Mouse (Mus musculus) cerebellum, adult 18-20 months (tissue): ENCODE measurements around the gene Nomo1.

ENCODE experiments used
- DNase-seq, 2 experiments: peaks; one replicate each; pipeline ENCODE4 v3.0.0; 2021

The Nomo1 gene

DNA sequence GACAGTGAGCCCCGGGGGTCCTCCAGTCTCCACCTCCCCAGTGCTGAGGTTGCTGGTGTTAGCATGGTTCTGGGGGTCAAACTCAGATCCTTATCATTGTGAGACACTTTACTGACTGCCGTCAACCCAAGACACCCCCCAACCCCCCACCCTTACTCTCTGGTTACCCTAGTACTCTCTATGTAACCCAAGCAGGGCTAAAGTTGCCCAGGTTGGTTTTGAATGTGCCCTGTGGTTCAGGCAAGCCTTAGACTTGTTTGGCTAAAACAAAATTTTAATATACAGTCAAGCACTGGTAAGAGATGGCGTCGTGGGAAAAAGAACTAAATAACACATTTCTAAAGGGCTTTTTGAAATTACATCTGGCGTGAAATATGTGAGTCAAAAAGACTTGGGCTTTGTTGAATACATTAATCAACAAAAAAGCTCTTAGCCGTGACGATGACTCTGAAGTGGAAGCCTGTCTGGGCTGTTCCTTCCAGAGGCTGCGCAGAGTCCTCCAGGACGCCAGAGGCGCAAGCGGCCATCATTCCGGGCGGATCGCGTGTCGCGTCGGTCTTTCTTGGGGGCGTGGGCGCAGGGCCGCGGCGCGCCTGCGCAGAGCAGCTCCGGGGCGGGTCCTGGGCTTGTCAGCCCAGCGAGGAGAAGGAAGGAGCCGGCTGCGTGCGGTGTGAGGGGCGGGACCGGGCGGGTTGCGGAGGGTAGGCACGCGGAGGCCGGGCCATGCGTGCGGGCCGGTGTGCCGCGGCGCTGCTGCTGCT lies at the start of gene Nomo1:
Gene Nomo1 (plus strand): TSS at position 590 of the 761 bp plus-strand sequence.
- DNase-seq, result peak; percentile 94 to 99

DNA sequence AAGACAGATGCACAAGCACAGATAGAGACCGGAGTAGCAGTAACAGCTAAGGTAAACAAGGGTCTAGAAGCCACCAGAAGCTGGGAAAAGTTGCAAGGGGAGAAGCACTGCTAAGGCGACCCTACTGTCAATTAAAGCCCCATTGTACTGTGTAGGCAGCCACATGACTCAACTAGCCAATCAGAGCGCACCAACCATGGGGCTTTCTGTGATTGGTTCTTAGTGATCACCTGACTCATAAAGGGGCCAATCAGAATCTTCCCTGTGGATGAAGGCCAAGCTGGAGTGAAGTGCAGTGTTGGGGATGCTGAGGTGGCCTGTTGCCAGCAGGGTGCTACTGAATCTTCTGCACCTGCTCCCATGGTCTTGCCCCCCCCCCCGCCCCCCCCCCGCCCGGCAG lies 46.6 kb upstream of the Nomo1 start:
- DNase-seq, result no peak

DNA sequence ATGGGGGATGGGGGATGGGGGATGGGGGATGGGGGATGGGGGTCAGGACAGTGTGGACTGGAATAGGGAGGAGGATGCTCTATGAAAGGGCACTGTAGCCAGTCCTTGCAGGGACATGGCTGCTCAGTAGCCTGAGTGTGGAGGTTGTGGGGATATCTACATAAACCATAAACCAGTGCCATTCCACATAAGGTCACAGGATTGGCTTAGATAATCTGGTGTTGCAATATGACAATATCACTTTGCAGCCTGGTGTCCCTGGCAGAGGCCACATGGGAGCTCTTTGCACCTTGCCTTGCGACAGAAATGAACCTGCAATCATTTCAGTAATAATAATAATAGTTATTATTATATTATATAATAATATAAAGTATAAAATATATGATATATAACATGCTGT lies 45.2 kb upstream of the Nomo1 start:
- DNase-seq, result no peak

DNA sequence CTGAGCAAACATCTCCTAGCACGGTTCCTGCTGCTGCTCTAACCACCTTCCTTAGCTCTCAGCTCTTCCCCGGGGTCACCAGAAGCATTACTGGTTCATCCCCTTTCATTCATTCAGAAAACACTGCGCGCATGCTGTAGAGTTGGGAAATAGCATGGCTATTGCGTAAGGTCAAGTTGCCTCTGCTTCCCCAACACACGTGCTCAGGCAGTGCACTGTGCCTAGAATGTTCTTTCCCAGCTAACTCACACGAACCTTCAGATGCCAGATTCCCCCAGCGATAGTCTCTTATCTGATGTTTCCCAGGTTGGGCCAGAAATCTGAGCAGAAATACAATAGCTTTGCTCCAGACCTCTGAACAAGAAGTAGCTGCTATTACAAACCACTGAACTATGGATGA lies 41.0 kb upstream of the Nomo1 start:
- no peak for DNase-seq

DNA sequence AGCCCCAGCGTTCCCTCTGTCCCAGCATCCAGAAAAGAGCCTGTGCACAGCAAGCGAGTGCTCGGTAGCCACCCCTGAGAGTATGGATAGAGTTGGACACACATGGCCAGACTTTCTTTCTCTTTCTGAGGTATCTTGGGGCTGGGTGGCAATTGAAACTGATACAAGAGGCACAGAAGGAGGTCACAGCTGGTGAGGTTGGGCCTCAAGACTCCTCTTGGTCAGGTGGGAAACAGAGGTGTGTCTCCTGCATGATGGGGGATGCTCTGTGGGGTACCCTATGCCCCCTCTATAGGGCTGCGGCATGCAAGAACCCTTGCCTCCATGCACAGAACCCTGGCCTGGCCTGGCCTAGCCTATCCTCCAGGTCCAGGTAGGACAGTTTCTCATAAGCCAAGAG lies 32.9 kb upstream of the Nomo1 start:
- no peak for DNase-seq

DNA sequence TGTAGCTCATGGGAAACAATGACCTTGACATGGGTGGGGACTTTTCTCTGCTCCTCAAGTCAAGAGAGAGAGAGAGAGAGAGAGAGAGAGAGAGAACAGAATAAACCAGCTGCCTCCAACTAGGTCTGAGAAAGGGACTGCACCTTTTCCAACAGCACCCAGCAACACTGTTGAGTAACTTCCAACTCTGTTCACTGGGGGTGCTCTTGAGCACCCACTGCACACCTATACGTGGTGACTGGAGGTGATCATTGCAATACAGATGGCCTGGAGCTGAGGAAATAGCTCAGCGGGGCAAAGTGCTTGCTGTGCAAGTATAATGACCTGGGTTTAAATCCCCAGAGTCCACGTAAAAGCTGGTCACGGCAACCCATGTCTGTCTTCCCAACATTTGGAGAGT lies 30.8 kb upstream of the Nomo1 start:
- peak in 1 of 2 experiments; percentile 4 for DNase-seq

DNA sequence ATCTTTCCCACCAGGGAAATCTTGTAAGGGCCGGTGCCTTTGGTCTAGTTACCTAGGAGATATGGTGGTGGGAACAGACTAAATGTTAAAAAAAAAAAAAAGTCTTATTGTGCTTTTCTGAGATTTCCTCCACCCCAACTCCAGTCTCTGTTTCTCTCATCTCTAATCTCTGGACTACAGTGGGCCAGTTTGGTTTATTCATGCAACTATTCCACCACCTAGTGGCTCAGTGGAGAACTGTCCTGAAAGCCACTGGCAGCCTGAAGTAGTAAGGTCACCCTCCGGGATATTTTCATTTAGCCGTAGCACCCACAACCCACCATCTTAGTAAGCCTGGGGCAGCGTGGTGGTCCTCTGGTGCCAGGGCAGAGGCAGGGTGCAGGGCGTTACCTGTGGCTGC lies 23.9 kb upstream of the Nomo1 start:
- DNase-seq, result peak; percentile 65 to 71

DNA sequence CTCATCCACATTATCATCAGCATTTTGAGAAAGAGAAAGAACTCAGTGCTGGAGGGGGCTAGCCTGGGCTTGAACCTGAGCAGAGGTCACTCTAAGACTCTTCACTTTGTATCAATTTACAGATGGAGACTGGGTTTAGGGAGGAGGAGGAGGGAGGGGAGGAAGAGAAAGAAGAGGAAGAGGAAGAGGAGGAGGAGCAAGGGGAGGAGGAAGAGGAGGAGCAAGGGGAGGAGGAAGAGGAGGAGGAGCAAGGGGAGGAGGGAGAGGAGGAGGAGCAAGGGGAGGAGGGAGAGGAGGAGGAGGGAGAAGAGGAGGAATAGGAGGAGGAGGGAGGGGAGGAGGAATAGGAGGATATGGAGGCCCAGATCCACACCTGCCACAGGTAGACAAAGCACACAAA lies 21.4 kb upstream of the Nomo1 start:
- no peak for DNase-seq

DNA sequence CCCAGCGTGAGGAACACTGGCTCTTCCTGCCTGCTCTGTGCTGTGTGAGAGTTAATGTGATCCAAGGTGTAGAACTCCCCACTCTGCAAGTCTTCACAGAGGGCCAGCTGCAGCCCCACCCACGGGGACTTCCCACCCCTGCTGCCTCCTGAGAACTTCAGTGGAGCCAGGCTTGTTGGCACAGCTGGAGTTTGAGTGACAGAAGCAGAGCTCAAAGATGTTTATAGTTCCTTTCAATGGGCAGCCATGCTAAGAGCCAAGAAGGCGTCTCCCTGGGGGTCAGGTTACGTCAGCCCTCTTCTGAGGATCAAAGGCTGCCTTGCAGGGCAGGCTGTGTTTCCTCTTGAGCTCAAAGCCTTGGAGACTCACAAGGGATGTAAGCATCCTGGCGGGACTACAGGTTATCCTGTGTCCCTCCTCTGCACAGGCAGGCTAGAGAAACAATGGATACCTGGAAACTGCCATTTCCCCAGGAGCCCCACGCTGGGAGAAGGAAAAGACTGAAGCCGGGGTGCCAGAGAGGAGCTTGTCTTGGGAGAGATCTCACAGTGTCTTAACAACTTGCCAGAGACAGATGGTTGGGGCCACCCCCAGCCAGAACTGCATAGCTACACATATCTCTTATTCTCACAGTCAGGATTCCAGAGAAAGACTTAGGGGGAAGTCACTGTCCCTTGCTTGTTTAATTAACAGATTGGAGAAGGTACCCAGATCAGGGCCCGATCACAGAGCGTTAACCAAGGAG lies 20.1 kb upstream of the Nomo1 start:
- no peak for DNase-seq

DNA sequence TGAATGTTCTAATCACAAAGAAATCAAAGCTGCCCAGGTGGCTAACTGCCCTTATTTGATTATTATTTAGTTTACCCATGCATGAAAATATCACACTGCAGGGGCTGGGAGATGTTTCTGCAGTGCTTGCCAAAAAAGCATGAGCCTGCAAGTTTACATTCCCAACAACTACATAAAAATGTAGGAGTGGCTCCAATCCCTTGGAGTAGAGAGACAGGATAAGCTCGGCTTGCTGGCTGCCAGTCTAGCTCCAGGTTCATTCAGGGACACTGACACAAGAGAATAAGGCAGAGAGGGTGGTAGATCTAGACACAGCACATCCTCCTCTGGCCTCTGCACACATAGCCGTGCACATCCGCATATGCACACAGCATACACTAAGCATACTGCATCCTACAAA lies 13.9 kb upstream of the Nomo1 start:
- no peak for DNase-seq

DNA sequence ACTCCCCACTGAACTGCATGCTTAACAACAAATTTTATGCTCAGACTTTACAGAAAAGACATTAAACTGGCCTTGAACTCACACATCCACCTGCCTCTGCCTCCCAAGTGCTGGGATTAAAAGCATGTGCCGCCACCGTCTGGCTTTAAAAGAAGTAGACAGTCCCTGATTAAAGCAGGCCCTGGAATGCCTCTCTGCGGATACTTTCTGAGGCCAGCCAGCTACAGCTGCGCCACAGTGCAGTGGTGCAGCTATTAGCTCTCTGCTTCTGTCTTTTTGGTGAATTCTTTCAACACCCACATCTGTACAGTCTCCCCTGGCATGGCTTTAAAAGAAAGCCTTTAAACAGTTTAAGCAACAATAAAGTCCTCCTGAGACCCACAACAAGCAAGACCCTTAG lies 11.5 kb upstream of the Nomo1 start:
- no peak for DNase-seq

DNA sequence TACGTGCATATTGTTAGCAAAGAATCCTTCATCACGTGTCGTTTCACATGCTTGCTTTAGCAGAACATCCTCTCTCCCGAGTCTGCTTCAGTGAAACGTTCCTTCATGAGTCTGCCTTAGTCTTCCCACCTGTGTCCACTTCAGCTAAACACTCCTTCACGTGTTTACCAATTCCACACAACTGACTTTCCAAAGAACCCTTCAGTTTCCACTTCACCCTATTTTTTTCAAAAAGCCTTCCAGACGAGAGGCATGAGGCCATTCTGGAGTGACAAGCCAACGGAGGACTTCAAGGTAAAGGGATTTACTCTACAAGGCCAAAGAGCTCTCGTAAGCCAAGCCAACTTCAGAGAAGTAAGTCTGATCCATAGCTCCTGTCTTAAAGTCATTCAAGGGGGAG lies 8.1 kb upstream of the Nomo1 start:
- no peak for DNase-seq

DNA sequence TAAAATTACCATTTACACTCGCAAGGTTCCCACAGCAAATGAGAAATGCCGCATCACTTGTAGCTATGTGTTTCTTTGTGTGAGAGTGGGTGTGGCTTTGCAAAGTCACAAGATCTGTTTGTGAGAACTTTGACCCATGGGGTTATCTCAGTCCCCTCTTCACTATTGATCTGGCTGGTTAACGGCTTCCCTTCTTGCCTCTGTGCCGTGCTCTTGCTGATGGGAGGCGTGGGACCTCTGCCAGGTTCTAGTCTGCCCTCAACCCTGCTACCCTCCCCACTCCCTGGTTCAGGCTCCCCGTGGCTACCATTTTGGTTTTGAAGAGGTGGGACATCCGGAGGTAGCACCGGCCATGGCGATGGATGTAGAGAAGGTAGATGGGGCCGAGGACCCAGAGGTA lies 4.8 kb upstream of the Nomo1 start:
- DNase-seq, result no peak

DNA sequence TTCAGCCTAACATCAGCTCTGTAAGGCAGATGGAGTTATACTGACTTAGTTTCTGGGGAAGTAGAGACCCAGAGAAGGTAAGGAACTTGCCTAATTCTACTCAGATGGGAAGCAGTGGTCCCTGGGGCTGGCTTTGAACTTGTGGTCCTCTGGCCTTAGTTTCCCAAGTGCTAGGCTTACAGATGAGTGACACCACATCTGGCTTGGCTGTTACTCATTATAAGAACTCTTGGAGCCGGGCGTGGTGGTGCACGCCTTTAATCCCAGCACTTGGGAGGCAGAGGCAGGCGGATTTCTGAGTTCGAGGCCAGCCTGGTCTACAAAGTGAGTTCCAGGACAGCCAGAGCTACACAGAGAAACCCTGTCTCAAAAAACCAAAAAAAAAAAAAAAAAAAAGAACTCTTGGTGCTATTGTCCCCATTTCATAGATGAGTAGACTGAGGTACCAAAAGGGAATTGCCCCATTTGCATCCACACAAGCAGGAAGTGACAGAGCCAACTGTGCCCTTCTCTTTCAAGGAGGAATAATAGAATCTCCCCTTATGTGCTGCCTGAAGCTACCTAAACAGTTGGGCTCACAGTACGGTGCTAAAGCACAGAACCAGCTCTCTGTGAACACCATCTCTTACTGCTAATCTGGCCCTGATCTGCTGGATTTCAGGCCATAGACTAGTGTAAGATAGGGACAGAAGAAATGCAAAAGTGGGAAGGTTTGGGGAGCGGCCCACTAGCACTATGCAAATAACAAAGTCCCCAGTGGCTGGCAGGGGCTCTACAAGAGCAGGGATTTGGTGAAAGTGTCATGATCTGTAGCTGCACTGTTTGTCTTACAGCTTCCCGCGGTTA lies 4.0 kb upstream of the Nomo1 start:
- no peak for DNase-seq

DNA sequence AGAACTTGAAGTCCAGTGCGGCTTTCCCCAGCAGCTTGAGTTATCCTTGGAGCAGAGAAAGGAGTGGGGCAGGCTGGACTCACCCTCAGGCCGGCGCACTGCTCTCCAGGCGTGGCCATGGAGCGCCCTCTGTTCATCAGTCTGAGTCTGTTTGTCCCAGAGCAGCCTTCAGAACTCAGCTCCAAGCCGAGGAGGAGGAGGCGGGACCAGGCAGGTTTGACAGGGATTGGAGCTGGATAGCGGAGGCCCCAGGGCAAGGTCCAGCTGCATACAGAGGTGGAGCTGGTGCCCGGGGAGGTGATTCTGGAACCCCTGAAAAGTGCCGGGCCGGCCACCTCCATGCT lies 3.4 kb upstream of the Nomo1 start, which contains the start of gene Abcc6:
Gene Abcc6 (minus strand): TSS at position 158 of the 344 bp plus-strand sequence.
- no peak for DNase-seq

DNA sequence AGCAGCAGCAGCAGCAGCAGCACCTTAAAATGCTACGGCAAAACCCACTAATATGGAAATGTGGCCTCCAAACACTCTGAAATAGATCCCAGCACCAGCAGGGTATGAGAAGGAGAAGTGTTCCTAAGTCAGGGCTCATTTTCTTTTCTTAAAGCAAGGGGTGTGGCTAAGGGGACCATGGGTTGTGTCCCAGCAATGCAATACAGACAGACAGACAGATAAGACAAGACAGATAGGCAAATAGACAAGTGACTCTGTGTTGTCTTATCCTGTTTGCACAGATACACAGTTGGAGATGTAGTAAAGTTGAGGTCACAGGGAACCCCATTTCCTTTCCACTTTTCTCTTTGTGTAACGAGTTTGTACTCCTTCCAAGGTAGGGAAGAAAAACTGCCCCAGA lies 2.4 kb upstream of the Nomo1 start:
- no peak for DNase-seq

DNA sequence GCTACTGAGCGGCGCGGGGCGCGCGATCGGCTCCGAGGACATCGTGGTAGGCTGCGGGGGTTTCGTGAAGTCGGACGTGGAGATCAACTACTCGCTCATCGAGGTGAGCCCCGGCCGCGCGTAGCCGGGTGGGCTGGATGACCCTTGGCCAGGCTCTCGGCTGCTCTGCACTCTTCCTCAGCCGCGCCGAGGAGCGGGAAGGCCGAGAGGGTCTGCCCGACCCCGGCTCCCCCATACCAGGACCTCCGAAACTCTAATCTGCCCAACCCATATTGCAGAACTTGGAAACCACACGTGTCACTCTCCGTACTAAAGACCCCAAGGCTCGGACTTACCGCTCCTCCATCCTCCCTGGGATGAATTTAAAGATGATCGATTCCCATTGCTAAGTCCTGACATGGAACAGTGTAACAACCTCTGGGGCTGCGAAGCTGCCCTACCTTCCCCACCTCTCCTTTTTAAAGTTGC lies 406 bp downstream of the Nomo1 start:
- DNase-seq, result no peak

DNA sequence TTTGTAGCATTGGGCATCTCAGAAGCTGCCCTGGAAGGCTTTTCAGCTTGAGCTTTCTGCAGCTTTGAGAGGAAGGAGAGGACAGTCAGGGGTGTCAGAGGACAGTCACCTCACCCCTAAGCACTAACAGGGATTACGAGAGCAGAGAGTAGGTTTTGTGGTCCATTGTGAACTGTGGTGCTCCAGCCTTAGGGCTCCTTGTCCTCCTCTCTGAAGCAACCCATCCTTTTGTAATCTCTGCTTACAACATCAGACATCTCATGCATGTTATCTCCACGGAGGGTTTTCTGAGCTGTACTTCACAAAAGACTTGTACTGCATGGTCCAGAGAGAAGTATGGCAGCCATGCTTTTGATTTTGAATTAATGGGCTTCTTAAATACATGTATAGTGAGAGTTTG lies 1.5 kb downstream of the Nomo1 start:
- DNase-seq, result no peak

DNA sequence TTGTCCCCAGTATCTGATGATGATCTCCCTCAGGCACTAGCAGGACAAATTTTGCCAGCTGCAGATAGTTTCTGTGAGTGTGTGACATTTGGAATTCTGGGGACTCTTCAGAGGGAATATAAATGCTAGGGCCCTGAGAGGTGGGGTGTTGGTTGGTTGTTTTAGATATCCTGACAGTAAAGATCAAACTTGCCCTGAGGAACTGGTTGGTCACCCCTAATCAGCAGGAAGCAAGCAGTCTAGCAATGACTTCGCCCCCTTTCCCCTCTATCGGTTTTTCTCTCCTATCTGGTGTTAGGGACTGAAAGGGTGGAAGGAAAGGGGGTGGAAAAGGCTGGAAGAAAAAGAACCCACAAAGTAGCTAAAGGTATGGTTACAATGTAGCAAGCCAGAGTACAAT lies 2.0 kb downstream of the Nomo1 start:
- DNase-seq, result no peak

DNA sequence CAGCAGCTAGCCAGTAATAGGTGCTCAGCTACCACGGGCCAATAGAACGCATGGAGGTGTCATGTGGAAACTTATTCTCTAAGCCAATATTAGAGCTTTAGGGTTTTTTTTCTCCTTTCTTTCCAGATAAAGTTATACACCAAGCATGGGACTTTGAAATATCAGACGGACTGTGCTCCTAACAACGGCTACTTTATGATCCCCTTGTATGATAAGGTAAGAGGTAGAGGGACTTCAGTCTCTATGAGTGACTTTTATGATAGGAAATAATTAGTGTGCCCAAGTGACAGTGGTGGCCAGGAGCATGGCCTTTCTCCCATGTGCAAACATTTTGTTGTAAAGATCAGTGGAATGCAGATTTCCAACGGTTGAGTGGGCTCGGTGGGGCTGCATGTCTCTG lies 3.9 kb downstream of the Nomo1 start:
- no peak for DNase-seq

DNA sequence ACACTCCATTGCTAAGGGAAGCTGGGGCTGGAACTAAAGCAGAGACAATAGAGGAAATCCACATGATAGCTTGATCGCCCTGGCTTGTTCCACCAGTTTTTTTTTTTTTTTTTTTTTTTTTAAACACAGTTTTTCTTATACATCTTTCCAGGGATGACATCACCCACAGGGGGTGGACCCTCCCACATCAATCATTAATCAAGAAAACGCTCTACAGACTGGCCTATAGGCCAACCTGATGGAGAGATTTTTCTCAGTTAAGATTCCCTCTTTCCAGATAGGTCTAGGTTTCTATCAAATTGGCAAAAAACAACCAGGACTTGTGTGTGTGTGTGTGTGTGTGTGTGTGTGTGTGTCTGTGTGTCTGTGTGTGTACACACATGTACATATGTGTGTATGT lies 6.4 kb downstream of the Nomo1 start:
- DNase-seq, result no peak

DNA sequence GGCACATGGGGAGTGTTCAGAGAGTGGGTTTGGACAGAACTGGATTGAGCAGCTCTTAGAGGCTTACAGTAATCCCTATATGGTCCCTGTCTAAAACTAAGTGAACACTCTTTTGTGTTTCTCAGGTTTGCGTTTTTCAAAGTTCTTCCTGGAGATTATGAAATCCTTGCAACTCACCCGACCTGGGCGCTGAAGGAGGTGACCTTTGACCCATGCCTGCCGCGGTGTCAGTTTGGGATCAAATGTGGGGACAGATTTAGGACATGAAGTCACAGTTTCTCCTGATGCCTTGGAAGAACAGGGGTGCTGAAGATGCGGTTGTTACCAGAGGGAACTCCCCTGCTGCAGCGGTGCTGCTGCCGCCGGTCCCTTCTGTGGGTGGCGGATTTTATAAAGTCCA lies 10.6 kb downstream of the Nomo1 start:
- no peak for DNase-seq

DNA sequence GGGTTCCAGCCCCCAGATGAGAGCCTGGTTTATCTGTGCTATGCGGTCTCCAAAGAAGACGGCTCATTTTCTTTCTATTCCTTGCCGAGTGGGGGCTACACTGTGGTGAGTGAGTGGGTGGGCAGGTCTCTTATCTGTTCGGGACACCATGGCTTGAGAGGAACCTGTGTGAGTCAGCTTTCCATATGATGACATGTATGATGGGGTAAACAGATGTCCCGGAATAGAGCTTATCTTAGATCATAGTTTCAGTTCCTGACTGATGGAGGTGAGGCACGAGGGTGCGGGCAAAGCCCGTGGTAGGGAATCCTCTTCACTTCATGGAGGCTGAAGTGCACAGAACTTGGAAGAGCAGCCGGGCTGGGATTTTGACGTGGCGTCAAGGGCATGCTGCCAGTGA lies 12.4 kb downstream of the Nomo1 start:
- DNase-seq, result no peak
